Mouse (Mus musculus): ENCODE data around the gene Hoxd12.
A peak's percentile ranks its signal among the peaks of the same experiment; 100 is the strongest.

- TF ChIP-seq CTCF (conservative IDR thresholded peaks at IDR 0.05; ENCODE audit: insufficient read depth, insufficient read length, low read depth, low read length), result peak; percentile 36; the same call in 1 of the 2 replicates
- TF ChIP-seq POLR2A (IDR thresholded peaks at IDR 0.05; ENCODE audit: low read depth, low read length), result no peak
These were observed 13.1 kb upstream of the Hoxd12 start for GRCm38 (mm10) chr2:74661685-74662084.
